Mouse (Mus musculus) adrenal gland, adult 8-10 months (tissue): ENCODE results near the gene Rbm12. TPM values are rescaled to one million over a fixed set of nuclear protein-coding genes. Genes with fewer than 3 reads are reported as not detected.

Experiments used
- DNase-seq: peaks from one replicate; pipeline ENCODE4 v3.0.0; 2022
- total RNA-seq, 4 experiments: library from RNA; stranded (reverse); gene quantifications; 2 replicates each; pipeline ENCODE4 v1.2.4; 2022

The Rbm12 gene
- total RNA-seq, 4 experiments from 2014 or later = 18.9 to 39.2 (median 28.6) TPM

GRCm38 (mm10) chr2:156079183-156079560, 32.6 kb downstream of the Rbm12 start:
- peak; percentile 60 for DNase-seq

DNA sequence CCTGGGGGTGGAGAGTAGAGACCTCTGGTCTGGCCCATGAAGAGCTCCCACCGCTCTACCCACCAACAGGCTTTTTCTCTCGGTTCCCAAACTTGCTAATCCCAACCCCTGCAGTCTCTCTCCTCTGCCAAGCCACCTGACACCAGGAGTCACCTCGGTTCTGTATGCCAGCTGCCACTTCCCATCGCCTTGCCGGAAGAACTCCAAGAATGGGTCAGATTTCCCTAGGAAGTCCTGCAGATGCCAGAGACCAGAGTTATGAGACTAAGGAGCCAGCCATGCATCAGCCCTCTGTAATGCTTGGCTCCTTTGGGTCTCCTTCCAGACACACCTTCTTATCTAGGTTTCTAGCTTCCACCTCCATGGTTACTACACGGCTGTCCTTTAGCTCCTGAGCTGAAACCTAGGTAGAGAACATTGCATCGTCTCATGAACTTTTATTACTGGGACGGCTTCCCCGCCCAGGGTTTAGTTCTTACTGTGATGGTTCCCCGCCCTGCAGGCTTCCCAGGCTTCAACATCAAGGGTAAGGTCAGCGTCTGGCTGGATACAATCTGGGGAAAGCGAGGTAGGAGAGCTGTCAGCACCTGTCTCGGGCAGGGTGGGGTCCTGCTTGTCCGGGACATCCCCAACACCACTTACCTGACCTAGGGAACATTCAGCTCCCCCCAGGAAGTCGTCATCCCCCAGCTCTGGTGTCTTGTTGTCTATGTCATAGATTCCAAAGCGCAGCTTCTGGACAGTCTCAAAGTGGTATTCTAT, 33.2 kb downstream of the Rbm12 start:
- DNase-seq = no peak

DNA sequence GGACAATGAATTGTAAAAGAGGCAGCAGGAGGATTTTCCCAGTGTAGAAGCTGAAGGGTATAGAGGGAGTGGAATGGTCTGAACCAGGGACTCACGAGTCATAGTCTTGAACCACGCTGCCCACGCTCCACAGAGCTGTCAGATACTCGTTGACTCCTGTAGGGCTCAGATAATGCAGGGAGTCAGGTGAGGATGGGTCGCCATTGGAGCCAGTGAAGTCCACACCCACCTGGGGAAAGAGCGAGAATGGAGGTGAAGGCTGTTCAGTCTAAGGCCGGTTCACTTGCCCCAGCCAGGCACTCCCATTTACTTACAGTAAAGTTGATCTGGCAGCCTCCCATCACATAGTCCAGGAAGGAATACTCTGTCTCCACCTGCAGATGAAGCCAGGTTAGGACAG, 34.3 kb downstream of the Rbm12 start:
- DNase-seq = no peak

GRCm38 (mm10) chr2:156073725-156074124, 38.1 kb downstream of the Rbm12 start:
- no peak for DNase-seq

DNA sequence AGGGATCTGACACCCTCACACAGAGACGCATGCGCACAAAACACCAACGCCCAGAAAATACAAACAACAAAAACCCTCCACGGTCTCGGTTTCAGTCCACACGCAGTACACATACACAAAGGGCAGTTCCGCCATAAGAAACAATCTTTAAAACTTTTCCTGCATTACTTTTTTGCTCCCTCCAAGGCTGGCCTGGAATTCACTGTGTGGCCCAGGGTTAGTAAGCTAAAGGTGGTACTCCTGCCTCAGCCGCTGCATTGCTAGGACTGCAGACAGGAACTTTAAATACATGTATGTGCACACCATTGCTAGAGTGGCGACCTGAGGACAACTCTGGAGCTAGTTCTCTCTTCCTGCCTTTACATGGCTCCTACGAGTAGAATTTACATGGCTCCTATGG, 40.5 kb downstream of the Rbm12 start:
- no peak for DNase-seq

- DNase-seq = no peak
These were observed 43.9 kb downstream of the Rbm12 start for GRCm38 (mm10) chr2:156067916-156068315.

- no peak for DNase-seq
These were observed 45.7 kb downstream of the Rbm12 start for GRCm38 (mm10) chr2:156066126-156066525.

GRCm38 (mm10) chr2:156065099-156066041, 46.4 kb downstream of the Rbm12 start, which contains the start of gene Spag4:
TSS of gene Spag4 (plus strand) at chr2:156065175.
- DNase-seq = peak; percentile 63

- DNase-seq = no peak
These were observed 59.0 kb downstream of the Rbm12 start, which contains the start of gene Fer1l4 for GRCm38 (mm10) chr2:156052816-156053215. TSS of gene Fer1l4 (minus strand) at chr2:156052947.

GRCm38 (mm10) chr2:156047929-156048328, 63.8 kb downstream of the Rbm12 start:
- DNase-seq = no peak

DNA sequence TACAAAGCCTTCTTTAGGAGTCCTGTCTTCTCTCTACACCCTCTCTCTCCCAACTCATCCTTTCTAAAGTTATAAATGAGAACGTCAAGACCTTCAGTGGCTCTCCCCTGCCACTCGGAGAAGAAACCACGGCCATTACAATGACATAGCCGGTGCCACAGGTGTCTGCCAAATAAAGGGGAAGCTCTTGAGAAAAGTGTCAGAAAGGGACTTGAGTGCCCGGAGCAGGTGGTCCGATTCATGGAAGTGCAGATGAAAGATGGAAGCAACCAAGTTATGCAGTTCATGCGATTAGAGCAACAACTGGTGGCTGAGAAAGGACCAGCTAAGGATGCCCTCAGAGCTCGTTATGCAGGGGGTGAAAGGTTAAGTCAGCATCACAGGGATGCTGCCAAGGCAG, 68.9 kb downstream of the Rbm12 start:
- no peak for DNase-seq

Other genes with a start within 250 kb of the Rbm12 start
- 100 to 1,000 TPM; 123 to 147 (median 135) TPM for gene Uqcc1, start 181.7 kb downstream of the Rbm12 start, total RNA-seq
- not detected for gene Gm15557, start 171.2 kb downstream of the Rbm12 start, total RNA-seq
- gene Gdf5, start 166.6 kb downstream of the Rbm12 start, total RNA-seq = under 1 TPM; 0.18 to 0.77 (median 0.48) TPM
- 10 to 100 TPM; 12.6 to 27.5 (median 19.7) TPM for gene Cep250, start 155.5 kb downstream of the Rbm12 start, total RNA-seq
- 1 to 10 TPM; 1.3 to 6.1 (median 3.5) TPM for gene 6430550D23Rik, start 104.0 kb downstream of the Rbm12 start, total RNA-seq
- 100 to 1,000 TPM; 207 to 250 (median 232) TPM for gene Ergic3, start 103.9 kb downstream of the Rbm12 start, total RNA-seq
- not detected for gene Fer1l4, start 59.0 kb downstream of the Rbm12 start, total RNA-seq
- 1 to 10 TPM; 2.2 to 7.1 (median 4.4) TPM for gene Spag4, start 46.8 kb downstream of the Rbm12 start, total RNA-seq
- gene Cpne1, start within 50 bp of the Rbm12 start, total RNA-seq = 10 to 100 TPM; 45.5 to 63.4 (median 53.0) TPM
- gene Gm28036, start 15.1 kb upstream of the Rbm12 start, total RNA-seq = 10 to 100 TPM; 18.9 to 32.6 (median 24.2) TPM
- gene Romo1, start 32.1 kb upstream of the Rbm12 start, total RNA-seq = 100 to 1,000 TPM; 238 to 388 (median 304) TPM
- gene Nfs1, start 32.2 kb upstream of the Rbm12 start, total RNA-seq = 100 to 1,000 TPM in 2 of 4 experiments, 10 to 100 TPM in 2; 93.4 to 102 (median 100) TPM
- 100 to 1,000 TPM; 313 to 619 (median 423) TPM for gene Rbm39, start 68.3 kb upstream of the Rbm12 start, total RNA-seq
- 10 to 100 TPM; 44.2 to 79.9 (median 57.6) TPM for gene Phf20, start 84.5 kb upstream of the Rbm12 start, total RNA-seq
- 1 to 10 TPM; 2.4 to 5.1 (median 3.2) TPM for gene Cnbd2, start 200.3 kb upstream of the Rbm12 start, total RNA-seq
- gene Scand1, start 200.7 kb upstream of the Rbm12 start, total RNA-seq = 100 to 1,000 TPM in 3 of 4 experiments, 10 to 100 TPM in 1; 98.3 to 137 (median 105) TPM